Mouse (Mus musculus) gonadal fat pad, adult 2 months (tissue): ENCODE measurements at regions not wholly inside any gene's neighbourhood (a gene's known extent, or its start where the extent isn't known, plus 50 kb on each side); places are given as distances from the start of the nearest gene placed in this dataset.

Source experiments
- DNase-seq: peaks from one replicate; pipeline ENCODE4 v3.0.0-alpha.2; 2012; ENCODE audit warnings: low read depth

GRCm38 (mm10) chr17:43219636-43220035 lies 50.5 kb upstream of the Adgrf1 start:
- DNase-seq, result no peak
